Mouse (Mus musculus): ENCODE measurements around the gene Trak2. TPM values are rescaled to one million over a fixed set of nuclear protein-coding genes. Genes with fewer than 3 reads are reported as not detected.

Gene Trak2
- polyA plus RNA-seq, 1 experiment from 2014 or later = 15.8 TPM

Other genes with a start within 250 kb of the Trak2 start
- gene Casp8, start 178.1 kb downstream of the Trak2 start, polyA plus RNA-seq (2014; fragmentation: Nextera tagmentation; extraction: Ambion mirVana) = 12.3 and 16.8 TPM in 2 replicates
- gene Stradb, start 92 bp upstream of the Trak2 start, polyA plus RNA-seq (2014; fragmentation: Nextera tagmentation; extraction: Ambion mirVana) = 41.7 and 46.2 TPM in 2 replicates
- not detected in 2 replicates for gene C2cd6, start 121.5 kb upstream of the Trak2 start, polyA plus RNA-seq (2014; fragmentation: Nextera tagmentation; extraction: Ambion mirVana)
- 48.1 and 51.1 TPM in 2 replicates for gene Tmem237, start 147.0 kb upstream of the Trak2 start, polyA plus RNA-seq (2014; fragmentation: Nextera tagmentation; extraction: Ambion mirVana)
- 0.33 and 0.96 TPM in 2 replicates for gene Mpp4, start 190.0 kb upstream of the Trak2 start, polyA plus RNA-seq (2014; fragmentation: Nextera tagmentation; extraction: Ambion mirVana)

Measured in hindbrain, embryonic 11.5 days (tissue).